Mouse (Mus musculus): ENCODE measurements at regions not wholly inside any gene's neighbourhood (a gene's known extent, or its start where the extent isn't known, plus 50 kb on each side); places are given as distances from the start of the nearest gene placed in this dataset.

GRCm38 (mm10) chr12:50111246-50112044 lies 537.5 kb downstream of the Prkd1 start:
- ATAC-seq (replicated peaks; ENCODE audit: low FRiP score, low TSS enrichment, poor library complexity, severe bottlenecking): no peak

- no peak for ATAC-seq (replicated peaks; ENCODE audit: low FRiP score, low TSS enrichment, poor library complexity, severe bottlenecking)
Observed at GRCm38 (mm10) chr12:50112081-50112491, 536.8 kb downstream of the Prkd1 start.

GRCm38 (mm10) chr12:50115855-50116254 lies 533.0 kb downstream of the Prkd1 start:
- no peak for ATAC-seq (replicated peaks; ENCODE audit: low FRiP score, low TSS enrichment, poor library complexity, severe bottlenecking)

GRCm38 (mm10) chr12:50118346-50118745 lies 530.6 kb downstream of the Prkd1 start:
- no peak for ATAC-seq (replicated peaks; ENCODE audit: low FRiP score, low TSS enrichment, poor library complexity, severe bottlenecking)

- ATAC-seq (replicated peaks; ENCODE audit: low FRiP score, low TSS enrichment, poor library complexity, severe bottlenecking): no peak
Observed at GRCm38 (mm10) chr12:50122145-50122544, 526.8 kb downstream of the Prkd1 start.

GRCm38 (mm10) chr12:50122971-50123370 lies 525.9 kb downstream of the Prkd1 start:
- no peak for ATAC-seq (replicated peaks; ENCODE audit: low FRiP score, low TSS enrichment, poor library complexity, severe bottlenecking)

GRCm38 (mm10) chr12:50158143-50158542 lies 490.8 kb downstream of the Prkd1 start:
- no peak for ATAC-seq (replicated peaks; ENCODE audit: low FRiP score, low TSS enrichment, poor library complexity, severe bottlenecking)

- no peak for ATAC-seq (replicated peaks; ENCODE audit: low FRiP score, low TSS enrichment, poor library complexity, severe bottlenecking)
Observed at GRCm38 (mm10) chr12:50187332-50187731, 461.6 kb downstream of the Prkd1 start.

GRCm38 (mm10) chr12:50190892-50191539 lies 457.9 kb downstream of the Prkd1 start:
- no peak for ATAC-seq (replicated peaks; ENCODE audit: low FRiP score, low TSS enrichment, poor library complexity, severe bottlenecking)

- no peak for ATAC-seq (replicated peaks; ENCODE audit: low FRiP score, low TSS enrichment, poor library complexity, severe bottlenecking)
Observed at GRCm38 (mm10) chr12:50191733-50192612, 456.9 kb downstream of the Prkd1 start.

- no peak for ATAC-seq (replicated peaks; ENCODE audit: low FRiP score, low TSS enrichment, poor library complexity, severe bottlenecking)
Observed at GRCm38 (mm10) chr12:50193501-50193900, 455.4 kb downstream of the Prkd1 start.

GRCm38 (mm10) chr12:50194714-50195113 lies 454.2 kb downstream of the Prkd1 start:
- no peak for ATAC-seq (replicated peaks; ENCODE audit: low FRiP score, low TSS enrichment, poor library complexity, severe bottlenecking)

- ATAC-seq (replicated peaks; ENCODE audit: low FRiP score, low TSS enrichment, poor library complexity, severe bottlenecking): no peak
Observed at GRCm38 (mm10) chr12:50196339-50196738, 452.6 kb downstream of the Prkd1 start.

GRCm38 (mm10) chr12:50241139-50241538 lies 407.8 kb downstream of the Prkd1 start:
- no peak for ATAC-seq (replicated peaks; ENCODE audit: low FRiP score, low TSS enrichment, poor library complexity, severe bottlenecking)

- ATAC-seq (replicated peaks; ENCODE audit: low FRiP score, low TSS enrichment, poor library complexity, severe bottlenecking): no peak
Observed at GRCm38 (mm10) chr12:50258901-50259300, 390.0 kb downstream of the Prkd1 start.

GRCm38 (mm10) chr12:50261072-50261471 lies 387.8 kb downstream of the Prkd1 start:
- no peak for ATAC-seq (replicated peaks; ENCODE audit: low FRiP score, low TSS enrichment, poor library complexity, severe bottlenecking)

- no peak for ATAC-seq (replicated peaks; ENCODE audit: low FRiP score, low TSS enrichment, poor library complexity, severe bottlenecking)
Observed at GRCm38 (mm10) chr12:50273239-50273880, 375.5 kb downstream of the Prkd1 start.

- no peak for ATAC-seq (replicated peaks; ENCODE audit: low FRiP score, low TSS enrichment, poor library complexity, severe bottlenecking)
Observed at GRCm38 (mm10) chr12:50281615-50282014, 367.3 kb downstream of the Prkd1 start.

Measured in megakaryocyte-erythroid progenitor cell, adult 5-6 weeks (primary cell).